Mouse (Mus musculus): Measurements from ENCODE around the gene Upk3a. TPM values are rescaled to one million over a fixed set of nuclear protein-coding genes. Genes with fewer than 3 reads are reported as not detected.

The Upk3a gene
- polyA plus RNA-seq, 1 experiment, result not detected

GRCm38 (mm10) chr15:85046230-85046950 lies 29.4 kb downstream of the Upk3a start:
- Histone ChIP-seq H3ac (ENCODE audit: control insufficient read depth, insufficient read length) (no peak overlapping the region), H3K79me2 (ENCODE audit: control insufficient read depth, insufficient read depth) (peaks cover 15% of the 10 kb centered on the region), H3K27me3 (ENCODE audit: control insufficient read depth, insufficient read depth, insufficient read length) (no peaks in the 10 kb centered on the region), H3K4me3 (no peak overlapping the region), H3K36me3 (ENCODE audit: control insufficient read depth, insufficient read depth) (peaks cover 48% of the 10 kb centered on the region), H3K4me2 (ENCODE audit: low read depth) (no peak overlapping the region)
- no peak for TF ChIP-seq MYOG (IDR thresholded peaks at IDR 0.05; ENCODE audit: control insufficient read depth in 1 of 3, insufficient read depth in 1 of 3, insufficient read length in 2 of 3, low read depth in 2 of 3)

- no peak for TF ChIP-seq MYOG (IDR thresholded peaks at IDR 0.05; ENCODE audit: control insufficient read depth in 1 of 3, insufficient read depth in 1 of 3, insufficient read length in 2 of 3, low read depth in 2 of 3)
- TF ChIP-seq REST (IDR thresholded peaks at IDR 0.05; ENCODE audit: insufficient read depth, insufficient read length), result no peak
- no peak for TF ChIP-seq TCF12 (IDR thresholded peaks at IDR 0.05; ENCODE audit: insufficient read depth, poor library complexity, severe bottlenecking)
- TF ChIP-seq POLR2AphosphoS2 (IDR thresholded peaks at IDR 0.05; ENCODE audit: insufficient read length, low read depth), result no peak
- TF ChIP-seq MAX (IDR thresholded peaks at IDR 0.05; ENCODE audit: low read depth), result no peak
- Histone ChIP-seq H3K4me3 (no peak overlapping the region), H3K4me2 (ENCODE audit: low read depth) (no peak overlapping the region), H3ac (ENCODE audit: control insufficient read depth, insufficient read length) (no peak overlapping the region), H3K36me3 (ENCODE audit: control insufficient read depth, insufficient read depth) (peaks cover 53% of the 10 kb centered on the region), H3K79me2 (ENCODE audit: control insufficient read depth, insufficient read depth) (peaks cover 10% of the 10 kb centered on the region), H3K27me3 (ENCODE audit: control insufficient read depth, insufficient read depth, insufficient read length) (no peaks in the 10 kb centered on the region)
These were observed 30.9 kb downstream of the Upk3a start for GRCm38 (mm10) chr15:85047865-85048264.

GRCm38 (mm10) chr15:85049758-85050157 lies 32.8 kb downstream of the Upk3a start:
- Histone ChIP-seq H3K4me3 (no peak overlapping the region), H3K27me3 (ENCODE audit: control insufficient read depth, insufficient read depth, insufficient read length) (no peaks in the 10 kb centered on the region), H3K36me3 (ENCODE audit: control insufficient read depth, insufficient read depth) (peaks cover 70% of the 10 kb centered on the region), H3K4me2 (ENCODE audit: low read depth) (no peak overlapping the region), H3ac (ENCODE audit: control insufficient read depth, insufficient read length) (no peak overlapping the region), H3K79me2 (ENCODE audit: control insufficient read depth, insufficient read depth) (no peaks in the 10 kb centered on the region)
- no peak for TF ChIP-seq MYOD1 (IDR thresholded peaks at IDR 0.05; ENCODE audit: control insufficient read depth in 1 of 3, insufficient read length in 2 of 3, low read depth in 2 of 3)
- no peak for TF ChIP-seq USF1 (IDR thresholded peaks at IDR 0.05; ENCODE audit: low read depth)
- no peak for TF ChIP-seq CEBPB (IDR thresholded peaks at IDR 0.05; ENCODE audit: insufficient read depth, poor library complexity, severe bottlenecking)
- no peak for TF ChIP-seq POLR2AphosphoS2 (IDR thresholded peaks at IDR 0.05; ENCODE audit: insufficient read length, low read depth)
- no peak for TF ChIP-seq MYOG (IDR thresholded peaks at IDR 0.05; ENCODE audit: control insufficient read depth in 1 of 3, insufficient read depth in 1 of 3, insufficient read length in 2 of 3, low read depth in 2 of 3)
- TF ChIP-seq TCF12 (IDR thresholded peaks at IDR 0.05; ENCODE audit: insufficient read depth, poor library complexity, severe bottlenecking), result no peak
- TF ChIP-seq POLR2A (IDR thresholded peaks at IDR 0.05; ENCODE audit: insufficient read length, low read depth), result no peak
- no peak for TF ChIP-seq E2F4 (IDR thresholded peaks at IDR 0.05; ENCODE audit: insufficient read depth)
- TF ChIP-seq MAX (IDR thresholded peaks at IDR 0.05; ENCODE audit: low read depth), result no peak
- no peak for TF ChIP-seq SRF (IDR thresholded peaks at IDR 0.05; ENCODE audit: control insufficient read depth, insufficient read length, low read depth)
- no peak for TF ChIP-seq TCF3 (IDR thresholded peaks at IDR 0.05; ENCODE audit: insufficient read length, low read depth)
- no peak for TF ChIP-seq REST (IDR thresholded peaks at IDR 0.05; ENCODE audit: insufficient read depth, insufficient read length)

- peaks cover 71% of the 10 kb centered on the region for H3K36me3 ChIP-seq (ENCODE audit: control insufficient read depth, insufficient read depth)
- no peaks in the 10 kb centered on the region for H3K27me3 ChIP-seq (ENCODE audit: control insufficient read depth, insufficient read depth, insufficient read length)
- no peak overlapping the region for H3ac ChIP-seq (ENCODE audit: control insufficient read depth, insufficient read length)
- H3K79me2 ChIP-seq (ENCODE audit: control insufficient read depth, insufficient read depth), result no peaks in the 10 kb centered on the region
- no peak overlapping the region for H3K4me2 ChIP-seq (ENCODE audit: low read depth)
- TF ChIP-seq TCF3 (IDR thresholded peaks at IDR 0.05; ENCODE audit: insufficient read length, low read depth), result no peak
- no peak for TF ChIP-seq CEBPB (IDR thresholded peaks at IDR 0.05; ENCODE audit: insufficient read depth, poor library complexity, severe bottlenecking)
- no peak for TF ChIP-seq E2F4 (IDR thresholded peaks at IDR 0.05; ENCODE audit: insufficient read depth)
- TF ChIP-seq MYOD1 (IDR thresholded peaks at IDR 0.05; ENCODE audit: control insufficient read depth in 1 of 3, insufficient read length in 2 of 3, low read depth in 2 of 3), result no peak
- TF ChIP-seq MYOG (IDR thresholded peaks at IDR 0.05; ENCODE audit: control insufficient read depth in 1 of 3, insufficient read depth in 1 of 3, insufficient read length in 2 of 3, low read depth in 2 of 3), result no peak
- no peak for TF ChIP-seq TCF12 (IDR thresholded peaks at IDR 0.05; ENCODE audit: insufficient read depth, poor library complexity, severe bottlenecking)
- no peak for TF ChIP-seq POLR2A (IDR thresholded peaks at IDR 0.05; ENCODE audit: insufficient read length, low read depth)
- no peak for TF ChIP-seq POLR2AphosphoS2 (IDR thresholded peaks at IDR 0.05; ENCODE audit: insufficient read length, low read depth)
- TF ChIP-seq REST (IDR thresholded peaks at IDR 0.05; ENCODE audit: insufficient read depth, insufficient read length), result no peak
- no peak for TF ChIP-seq USF1 (IDR thresholded peaks at IDR 0.05; ENCODE audit: low read depth)
- TF ChIP-seq SRF (IDR thresholded peaks at IDR 0.05; ENCODE audit: control insufficient read depth, insufficient read length, low read depth), result no peak
- no peak for TF ChIP-seq MAX (IDR thresholded peaks at IDR 0.05; ENCODE audit: low read depth)
- H3K4me3 ChIP-seq, result no peak overlapping the region
These were observed 37.2 kb downstream of the Upk3a start for GRCm38 (mm10) chr15:85054098-85054497.

- TF ChIP-seq POLR2AphosphoS2 (IDR thresholded peaks at IDR 0.05; ENCODE audit: insufficient read length, low read depth) (no peak), E2F4 (IDR thresholded peaks at IDR 0.05; ENCODE audit: insufficient read depth) (no peak), SRF (IDR thresholded peaks at IDR 0.05; ENCODE audit: control insufficient read depth, insufficient read length, low read depth) (no peak), USF1 (IDR thresholded peaks at IDR 0.05; ENCODE audit: low read depth) (no peak), TCF3 (IDR thresholded peaks at IDR 0.05; ENCODE audit: insufficient read length, low read depth) (no peak), MYOD1 (IDR thresholded peaks at IDR 0.05; ENCODE audit: control insufficient read depth in 1 of 3, insufficient read length in 2 of 3, low read depth in 2 of 3) (no peak), TCF12 (IDR thresholded peaks at IDR 0.05; ENCODE audit: insufficient read depth, poor library complexity, severe bottlenecking) (no peak), POLR2A (IDR thresholded peaks at IDR 0.05; ENCODE audit: insufficient read length, low read depth) (no peak), CEBPB (IDR thresholded peaks at IDR 0.05; ENCODE audit: insufficient read depth, poor library complexity, severe bottlenecking) (no peak), MYOG (IDR thresholded peaks at IDR 0.05; ENCODE audit: control insufficient read depth in 1 of 3, insufficient read depth in 1 of 3, insufficient read length in 2 of 3, low read depth in 2 of 3) (no peak), MAX (IDR thresholded peaks at IDR 0.05; ENCODE audit: low read depth) (no peak), REST (IDR thresholded peaks at IDR 0.05; ENCODE audit: insufficient read depth, insufficient read length) (no peak)
- no peak overlapping the region for H3K4me3 ChIP-seq
These were observed 38.2 kb downstream of the Upk3a start for GRCm38 (mm10) chr15:85055186-85055585.

More at GRCm38 (mm10) chr15:85055186-85055585, 38.2 kb downstream of the Upk3a start:
- Histone ChIP-seq H3K4me2 (ENCODE audit: low read depth) (no peak overlapping the region), H3K79me2 (ENCODE audit: control insufficient read depth, insufficient read depth) (no peaks in the 10 kb centered on the region), H3K27me3 (ENCODE audit: control insufficient read depth, insufficient read depth, insufficient read length) (no peaks in the 10 kb centered on the region), H3K36me3 (ENCODE audit: control insufficient read depth, insufficient read depth) (peaks cover 71% of the 10 kb centered on the region), H3ac (ENCODE audit: control insufficient read depth, insufficient read length) (no peak overlapping the region)

Data from myocyte (in vitro differentiated cells).